Mouse (Mus musculus) adrenal gland, postnatal 25 days (tissue): ENCODE data around the gene Kat7. TPM values are rescaled to one million over a fixed set of nuclear protein-coding genes. Genes with fewer than 3 reads are reported as not detected.

Source experiments
- DNase-seq: peaks from one replicate; pipeline ENCODE4 v3.0.0; 2021; ENCODE audit warnings: mixed read lengths
- long read RNA-seq: library from polyadenylated mRNA; stranded (forward); transcript quantifications from one replicate; pipeline ENCODE4 v2.0.0, GENCODE M21; 2021
- total RNA-seq: library from RNA; stranded (reverse); gene quantifications from 2 replicates; pipeline ENCODE4 v1.2.3, GENCODE M21; 2021

Kat7 gene
- total RNA-seq: 51.7 and 58.0 TPM in 2 replicates
- long read RNA-seq, transcript Kat7-205 (15 exons, 3,560 nt): major isoform, 16 of 32 reads
- long read RNA-seq, partial matches to known transcripts: 5 of 32 reads
- long read RNA-seq, other reads (novel, unspliced or antisense): 9 of 32 reads

DNA sequence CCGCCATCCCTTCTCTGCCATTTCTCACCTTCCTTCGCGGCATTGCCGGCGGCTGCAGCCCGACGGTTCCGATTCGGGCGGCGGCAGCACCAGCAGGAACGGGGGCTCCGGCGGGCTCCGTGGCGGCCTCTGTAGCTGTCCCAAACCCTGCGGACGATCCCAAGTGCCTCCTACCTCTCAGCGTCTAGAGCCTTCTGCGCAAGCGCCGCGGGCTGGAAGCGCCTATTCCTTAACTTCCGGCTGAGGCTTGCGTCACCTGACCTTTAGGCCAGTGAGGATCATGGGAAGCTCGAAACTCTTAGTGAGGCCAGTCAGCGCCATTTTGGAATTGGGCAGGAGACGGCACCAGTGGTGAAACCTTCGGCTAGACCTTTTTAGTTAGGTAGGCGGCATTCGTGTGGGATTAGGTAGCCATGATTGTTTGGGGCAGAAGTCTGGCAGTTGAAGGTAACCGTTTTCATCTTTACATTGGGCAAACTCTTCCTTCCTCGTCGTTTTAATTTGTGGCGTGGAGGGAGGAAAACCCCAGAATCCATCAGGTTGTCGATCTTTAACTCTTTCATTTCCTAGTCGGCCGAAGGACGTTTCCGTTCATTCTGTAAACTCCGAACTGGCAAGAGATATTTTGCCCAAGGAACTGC is at the start of gene Kat7:
Gene Kat7 (minus strand): TSS at position 240 of the 641 bp plus-strand sequence.
- peak; percentile 94 for DNase-seq

DNA sequence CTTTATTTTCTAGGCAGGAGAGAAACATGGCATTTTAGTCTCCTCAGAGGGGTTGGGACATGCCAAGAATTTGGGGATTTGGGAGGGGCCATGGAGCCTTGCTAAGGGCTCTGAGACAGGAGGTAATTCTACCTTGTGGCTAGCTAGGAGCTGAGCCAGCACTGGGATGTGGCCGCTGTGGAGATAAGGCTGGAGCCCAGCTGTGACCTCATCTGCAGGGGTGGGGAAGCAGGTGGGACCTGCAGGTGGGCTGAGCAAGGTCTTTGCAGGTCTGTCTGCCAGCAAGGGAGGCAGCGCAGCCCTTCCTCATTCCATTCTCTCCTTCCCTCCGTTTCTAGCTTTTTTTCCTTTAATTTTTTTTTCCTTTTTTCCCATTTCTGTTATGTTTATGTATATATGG is 48.2 kb upstream of the Kat7 start:
- no peak for DNase-seq

DNA sequence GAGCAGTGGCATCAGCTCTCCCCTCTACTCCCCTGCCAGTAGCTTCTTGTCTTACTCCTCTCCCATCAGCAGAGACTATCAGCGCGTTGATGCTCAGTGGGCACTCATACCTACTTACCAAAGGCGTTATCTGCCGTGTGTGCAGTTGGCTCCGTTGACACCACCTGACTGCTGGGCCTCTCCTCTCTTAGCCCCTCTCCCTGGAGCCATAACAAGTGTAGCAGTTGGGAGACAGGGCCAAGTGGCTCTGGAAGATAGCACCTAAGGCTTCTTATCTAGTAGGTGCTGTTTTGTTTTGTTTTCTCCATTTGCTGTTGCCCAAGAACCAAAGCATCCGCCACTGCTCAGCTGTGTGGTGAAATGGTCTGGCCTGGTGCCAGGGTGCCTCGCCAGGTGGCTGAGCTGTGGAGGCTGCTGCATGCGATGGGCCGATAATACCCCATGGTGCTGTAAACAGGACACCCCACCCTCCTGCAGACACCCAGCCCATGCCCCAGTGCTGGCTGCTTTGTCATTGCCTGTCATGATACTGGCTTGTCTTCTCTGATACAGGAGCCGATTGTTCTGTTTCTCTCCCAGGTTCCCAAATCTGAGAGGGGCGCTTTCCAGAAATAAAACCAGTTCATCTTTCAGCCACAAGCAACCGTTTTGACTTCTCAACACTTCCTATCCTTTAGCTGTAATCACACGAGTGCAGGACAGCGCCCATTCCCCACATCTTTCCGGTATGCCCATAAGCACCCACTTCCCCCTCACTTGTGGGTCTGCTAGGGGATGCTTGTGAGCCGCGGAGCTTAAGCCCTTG is 46.6 kb upstream of the Kat7 start:
- peak; percentile 53 for DNase-seq

DNA sequence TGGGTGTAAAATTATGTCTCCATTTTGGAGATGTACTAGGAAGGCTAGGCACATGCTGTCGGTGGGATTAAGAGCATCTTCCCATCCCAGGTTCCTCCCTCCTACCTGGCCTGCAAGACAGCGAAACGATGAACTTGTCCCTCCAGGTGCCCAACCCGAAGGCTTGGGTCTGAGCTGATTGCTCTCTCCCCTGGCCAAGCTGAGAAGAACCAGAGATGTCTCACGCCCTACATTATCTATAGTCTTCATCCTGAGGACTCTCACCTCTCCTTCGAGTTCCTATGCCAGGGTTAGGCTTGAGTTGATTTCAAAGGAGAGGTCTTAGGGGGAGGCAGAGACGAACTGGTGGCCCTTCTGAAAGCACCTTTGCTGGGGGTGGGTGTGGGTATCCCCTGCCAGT is 46.0 kb upstream of the Kat7 start:
- DNase-seq: no peak

DNA sequence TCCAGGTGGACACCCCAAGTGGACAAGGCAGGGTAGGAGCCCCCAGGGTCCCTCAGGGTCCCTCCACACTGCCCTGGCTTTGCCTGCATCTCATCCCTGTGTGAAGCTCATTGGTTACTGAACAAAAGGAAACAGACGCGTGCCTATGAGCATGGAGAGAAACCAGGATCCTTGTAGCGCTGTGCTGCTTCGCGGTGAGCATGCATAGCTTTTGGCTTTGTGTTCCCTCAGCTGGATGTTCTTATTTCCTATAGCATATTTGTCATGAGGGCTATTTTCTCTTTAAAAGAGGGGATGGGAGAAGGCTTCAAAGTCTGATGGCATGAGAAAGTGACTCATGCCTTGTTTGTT is 45.6 kb upstream of the Kat7 start:
- DNase-seq: no peak

DNA sequence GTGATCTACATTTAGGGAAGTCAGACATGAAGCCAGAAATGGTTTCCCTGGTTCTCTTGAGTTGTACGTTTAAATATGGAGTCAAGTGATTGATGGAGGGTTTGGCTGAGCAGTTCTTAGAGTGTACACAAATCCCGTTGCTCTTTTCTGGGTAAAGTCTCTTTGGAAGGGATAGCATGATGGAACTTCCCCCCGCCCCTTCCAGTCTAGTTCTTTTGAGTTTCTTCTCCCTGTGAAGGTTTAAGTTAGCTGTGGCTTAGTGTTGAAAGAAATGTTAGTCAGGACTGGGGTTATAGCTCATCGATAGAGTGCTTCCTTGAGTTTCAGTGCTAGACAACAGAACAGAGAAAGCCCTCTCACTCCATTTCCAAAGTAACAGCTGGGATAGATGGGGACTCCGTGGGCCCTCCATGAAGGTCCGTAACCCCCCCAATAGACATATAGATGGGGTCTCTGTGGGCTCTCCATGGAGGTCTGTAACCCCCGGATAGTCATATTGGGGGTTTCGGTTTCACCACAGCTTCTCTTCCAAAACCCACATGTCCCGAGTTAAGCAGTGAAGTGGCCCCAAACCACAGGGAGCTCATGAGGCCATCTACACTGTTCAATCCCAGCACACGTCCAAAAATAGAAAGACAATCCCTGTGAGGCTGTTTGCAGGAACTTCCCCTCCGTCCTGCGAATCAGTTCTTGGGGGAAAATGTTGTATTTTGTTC is 45.1 kb upstream of the Kat7 start:
- DNase-seq: no peak

DNA sequence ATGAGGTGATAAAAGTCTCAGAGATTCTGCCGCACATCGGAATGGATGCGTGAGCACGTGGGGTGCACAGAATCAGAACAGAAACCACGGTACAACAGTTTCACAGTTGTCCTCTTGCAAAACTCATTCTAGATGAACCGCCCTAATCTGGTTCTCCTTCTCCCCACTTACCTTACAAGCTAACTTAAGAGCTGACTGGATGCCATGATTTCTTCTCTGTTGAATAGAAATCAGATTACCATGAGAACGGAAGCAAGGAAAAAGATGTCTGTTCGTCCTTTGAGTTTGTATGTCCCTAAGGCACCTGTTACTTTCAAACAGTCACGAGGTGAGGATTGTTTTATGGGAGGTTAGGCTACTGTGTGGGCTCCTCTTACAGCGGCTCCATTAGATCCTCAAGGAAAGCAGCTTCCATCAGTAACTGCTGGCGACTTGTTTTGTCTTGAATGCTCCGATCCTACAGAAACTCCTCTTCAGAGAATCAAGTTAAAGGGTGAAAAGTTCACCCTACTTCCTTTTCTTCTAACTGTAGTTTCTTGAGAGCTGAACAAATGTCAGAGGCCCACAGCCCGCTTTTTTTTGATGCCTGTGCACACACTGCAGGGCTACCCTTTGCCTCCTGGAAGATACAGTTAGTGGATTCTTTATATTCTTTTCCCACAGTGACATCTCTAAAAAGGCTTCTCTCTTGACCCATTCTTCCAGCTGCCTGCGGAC is 44.3 kb upstream of the Kat7 start:
- DNase-seq: no peak

DNA sequence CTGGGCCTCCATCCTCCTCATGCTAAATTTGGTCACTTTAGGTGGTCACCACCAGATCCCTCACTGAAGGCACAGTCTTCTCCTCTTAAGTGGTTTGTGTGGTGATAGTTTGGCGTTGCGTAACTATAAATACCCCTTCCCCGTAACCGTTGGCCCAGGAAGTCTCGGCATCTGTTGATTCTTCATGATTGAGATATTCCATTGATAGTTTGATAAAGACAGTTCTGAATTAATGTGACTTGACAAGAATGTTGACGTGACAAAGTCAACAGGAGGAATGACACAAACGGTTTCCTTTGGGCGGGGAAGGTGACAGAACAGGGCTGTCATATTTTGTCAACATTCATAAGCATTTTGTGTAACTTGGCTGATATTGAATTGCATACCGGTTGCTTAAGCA is 43.2 kb upstream of the Kat7 start:
- no peak for DNase-seq

DNA sequence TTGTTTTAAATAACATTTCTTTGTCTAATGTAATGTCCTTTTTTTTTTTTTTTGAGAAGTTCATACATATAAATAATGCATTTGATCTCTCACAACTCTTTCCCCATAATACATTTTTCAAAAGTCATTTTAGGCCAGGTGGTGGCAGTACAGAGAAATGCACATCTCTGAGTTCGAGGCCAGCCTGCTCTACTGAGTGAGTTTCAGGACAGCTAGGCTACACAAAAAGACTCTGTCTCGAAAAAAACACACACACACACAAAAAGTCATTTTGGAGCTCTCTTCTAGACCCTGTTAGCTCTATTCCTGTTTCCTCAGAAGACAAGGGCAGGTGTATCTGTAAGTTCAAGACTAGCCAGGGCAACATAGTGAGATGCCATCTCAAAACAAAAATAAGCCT is 42.6 kb upstream of the Kat7 start:
- no peak for DNase-seq

DNA sequence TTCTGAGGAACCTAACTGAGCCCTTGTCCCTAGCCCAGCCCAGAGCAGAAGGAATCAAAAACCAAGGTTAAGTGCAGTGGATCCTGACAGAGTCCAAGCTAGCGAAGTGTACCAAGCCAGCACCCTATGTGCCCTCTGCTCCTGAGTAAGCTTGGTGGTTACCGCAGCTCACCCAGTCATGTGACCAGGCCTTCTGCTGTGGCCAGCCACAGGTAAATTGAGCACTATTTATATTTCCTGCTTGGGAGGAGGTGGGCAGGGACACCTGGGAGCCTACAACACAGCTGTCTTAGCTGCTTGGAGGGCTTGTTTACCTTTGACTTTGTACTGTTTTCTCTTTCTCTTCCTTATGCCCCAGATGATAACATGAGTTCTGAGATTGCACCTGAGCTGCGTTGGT is 40.9 kb upstream of the Kat7 start:
- DNase-seq: no peak

DNA sequence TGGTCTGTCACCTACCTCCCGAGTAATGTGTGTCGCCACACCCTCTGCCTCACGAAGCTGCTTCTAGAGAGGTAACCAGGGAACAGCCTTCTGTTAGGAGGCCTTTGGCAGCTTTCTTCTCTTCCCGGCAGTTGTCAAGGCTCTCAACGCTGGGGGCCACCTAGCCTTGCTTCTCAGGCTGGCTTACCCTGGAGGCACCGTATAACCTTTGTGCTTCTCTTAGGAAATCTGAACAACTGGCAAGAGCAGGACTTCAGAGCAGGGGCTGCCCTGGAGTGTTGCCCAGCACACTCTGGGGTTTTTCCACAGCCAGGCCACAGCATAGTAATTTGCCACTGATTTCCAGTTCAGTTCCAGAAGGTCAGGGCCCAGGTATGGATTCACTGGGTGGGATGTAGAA is 40.2 kb upstream of the Kat7 start:
- DNase-seq: peak; percentile 47

DNA sequence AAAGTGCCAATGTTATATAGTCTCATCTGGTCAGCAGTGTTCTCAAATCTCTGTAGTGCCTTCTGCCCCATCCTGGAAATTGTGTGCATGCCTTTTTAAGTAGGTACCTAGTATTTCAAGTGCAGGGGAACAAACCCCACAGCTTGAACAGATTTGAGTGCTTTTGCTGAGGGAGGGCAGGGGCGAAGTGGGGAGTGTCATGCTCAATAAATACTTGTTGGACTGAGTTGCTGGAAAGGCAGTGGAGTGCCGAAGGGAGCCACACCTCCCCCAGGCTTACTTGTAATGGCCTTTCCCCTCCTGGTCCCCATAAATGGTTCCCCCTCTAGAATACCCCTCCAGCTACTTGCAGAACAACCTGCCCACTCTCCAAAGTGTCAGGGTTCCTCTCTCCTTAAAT is 34.1 kb upstream of the Kat7 start:
- no peak for DNase-seq

DNA sequence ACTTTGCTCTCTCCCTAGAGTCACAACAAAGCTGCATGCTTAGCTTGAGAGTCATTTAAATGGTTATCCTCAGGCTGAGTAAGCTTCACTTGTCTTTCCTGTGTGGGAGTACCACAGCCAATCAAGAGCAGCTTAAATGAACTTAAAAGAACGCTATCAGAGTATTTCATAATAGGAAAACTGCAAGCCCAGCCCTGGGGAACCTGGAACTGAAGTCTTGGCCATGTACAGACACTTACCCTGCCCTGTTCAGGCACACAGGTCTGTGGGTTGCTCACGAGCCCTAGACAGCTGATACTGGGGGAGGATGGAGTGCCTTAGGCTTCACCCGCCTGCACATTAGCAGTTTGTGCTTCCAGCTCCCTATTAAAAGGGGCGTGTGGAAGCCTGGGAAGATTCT is 33.1 kb upstream of the Kat7 start:
- no peak for DNase-seq

DNA sequence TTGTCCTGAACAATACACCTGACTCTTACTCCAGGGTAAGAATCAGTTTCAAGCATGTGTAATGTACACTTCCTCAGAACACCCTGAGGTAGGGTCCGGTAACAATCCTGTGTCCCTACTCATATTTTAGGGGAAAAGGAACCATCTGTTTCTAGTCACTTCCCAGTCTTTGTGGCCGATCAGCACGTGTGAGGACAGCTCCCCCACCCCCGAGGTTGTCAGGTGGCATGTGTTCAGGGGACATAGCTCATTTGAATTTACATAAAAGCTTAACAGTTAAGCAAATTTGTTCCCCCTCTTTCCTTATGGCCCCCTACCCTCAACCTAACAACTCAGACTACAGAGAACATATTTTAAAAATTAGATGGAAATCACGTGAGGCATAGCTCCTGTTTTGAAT is 30.6 kb upstream of the Kat7 start:
- DNase-seq: no peak

DNA sequence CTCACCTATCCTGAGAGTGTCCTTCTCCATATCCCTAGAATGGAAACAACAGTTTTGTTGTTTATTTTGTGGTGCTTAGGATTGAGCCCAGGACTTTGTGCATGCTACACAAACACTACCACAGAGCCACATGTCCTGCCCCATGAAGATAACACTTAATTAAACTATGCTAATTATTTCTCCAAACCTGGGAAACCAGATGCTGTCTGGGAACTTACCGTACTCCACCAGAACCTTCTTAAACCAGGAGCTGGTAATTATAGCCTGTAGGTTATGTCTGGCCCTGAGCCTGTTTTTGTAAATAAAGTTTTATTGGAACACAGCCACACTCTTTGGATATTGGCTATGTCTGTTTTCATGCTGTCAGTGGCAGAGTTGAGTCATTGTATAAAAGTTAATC is 30.2 kb upstream of the Kat7 start:
- no peak for DNase-seq

DNA sequence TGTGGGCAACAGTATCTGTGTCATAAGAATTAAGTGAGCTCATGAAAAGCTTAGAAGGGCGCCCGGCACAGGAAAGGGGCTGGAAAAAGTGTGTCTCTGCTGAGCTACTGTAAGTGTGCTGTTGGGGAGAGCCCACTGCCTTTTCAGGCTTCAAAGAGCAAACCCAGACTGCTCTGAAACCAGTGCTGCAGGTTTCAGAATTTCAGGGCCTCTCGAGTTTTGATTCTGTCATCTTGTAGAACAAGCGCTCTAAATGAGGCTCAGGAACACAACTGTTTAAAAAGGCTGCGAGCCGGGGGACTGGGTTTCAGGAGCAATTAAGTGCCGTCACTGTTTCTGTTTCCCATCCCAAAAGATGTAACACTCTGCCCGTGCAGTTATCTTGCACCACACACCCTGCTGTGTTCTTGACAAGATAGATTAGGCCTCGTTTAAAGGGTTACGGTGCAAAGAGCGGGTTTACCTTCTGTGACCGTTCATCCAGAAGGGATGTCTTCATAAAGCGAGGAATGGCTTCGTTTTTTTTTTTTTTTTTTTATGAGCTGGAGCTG is 29.5 kb upstream of the Kat7 start:
- DNase-seq: no peak

DNA sequence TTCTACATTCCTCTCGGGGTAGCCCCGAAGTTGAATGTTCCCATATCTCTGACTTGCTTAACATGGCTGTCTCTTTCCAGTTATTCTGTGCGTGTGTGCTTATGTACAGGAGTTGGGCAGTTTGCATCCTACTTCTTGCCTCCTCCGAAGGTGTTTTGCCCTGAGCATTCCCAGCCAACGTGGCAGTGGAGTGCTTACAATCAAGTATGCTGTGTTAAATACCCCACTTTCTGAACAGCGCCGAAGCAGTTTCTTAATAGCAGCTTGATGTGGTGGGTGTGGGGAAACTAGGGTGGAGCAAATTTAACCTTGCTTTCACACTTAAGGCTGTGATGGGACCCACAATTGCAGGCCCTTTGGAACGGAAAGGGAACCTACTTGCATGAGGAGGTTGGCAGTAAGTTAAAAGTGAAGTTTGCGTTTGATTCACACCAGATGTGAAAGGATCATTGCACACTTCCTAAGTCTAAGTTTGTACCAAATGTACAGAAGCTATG is 27.8 kb upstream of the Kat7 start:
- DNase-seq: no peak

DNA sequence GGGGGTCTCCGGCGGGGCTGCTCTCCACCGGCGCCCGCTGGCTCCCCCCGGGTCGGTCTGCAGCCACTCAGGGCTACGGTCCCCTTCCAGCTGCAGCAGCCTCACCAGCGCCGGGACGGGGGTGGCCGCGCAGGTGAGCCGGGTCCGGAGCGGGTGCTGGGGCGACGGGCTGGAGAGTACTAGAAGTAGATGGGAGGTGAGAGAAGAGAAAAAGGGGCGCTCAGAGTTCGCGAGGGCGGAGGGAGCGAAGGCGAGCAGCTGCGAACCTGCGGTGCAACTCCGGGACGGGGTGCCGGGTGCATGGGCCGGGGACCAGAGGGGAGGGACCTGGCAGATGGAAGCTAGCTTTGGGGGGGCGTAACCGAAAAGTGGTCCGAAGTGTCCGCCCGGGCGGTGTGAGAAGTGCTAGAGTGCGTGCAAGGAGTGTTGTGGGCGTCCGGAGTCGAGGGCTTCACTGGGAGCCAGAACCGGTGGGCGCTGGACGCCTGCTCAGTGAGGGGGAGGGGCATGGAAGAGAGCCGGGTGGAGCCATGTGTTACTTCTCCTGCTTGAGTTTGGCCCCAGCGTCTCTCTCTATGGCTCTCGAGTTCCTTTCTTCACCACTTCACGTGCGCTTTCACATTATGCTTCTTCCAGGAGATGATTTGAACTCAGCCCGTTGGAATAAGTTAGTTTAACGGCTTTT is 27.2 kb upstream of the Kat7 start:
- DNase-seq: peak; percentile 47

DNA sequence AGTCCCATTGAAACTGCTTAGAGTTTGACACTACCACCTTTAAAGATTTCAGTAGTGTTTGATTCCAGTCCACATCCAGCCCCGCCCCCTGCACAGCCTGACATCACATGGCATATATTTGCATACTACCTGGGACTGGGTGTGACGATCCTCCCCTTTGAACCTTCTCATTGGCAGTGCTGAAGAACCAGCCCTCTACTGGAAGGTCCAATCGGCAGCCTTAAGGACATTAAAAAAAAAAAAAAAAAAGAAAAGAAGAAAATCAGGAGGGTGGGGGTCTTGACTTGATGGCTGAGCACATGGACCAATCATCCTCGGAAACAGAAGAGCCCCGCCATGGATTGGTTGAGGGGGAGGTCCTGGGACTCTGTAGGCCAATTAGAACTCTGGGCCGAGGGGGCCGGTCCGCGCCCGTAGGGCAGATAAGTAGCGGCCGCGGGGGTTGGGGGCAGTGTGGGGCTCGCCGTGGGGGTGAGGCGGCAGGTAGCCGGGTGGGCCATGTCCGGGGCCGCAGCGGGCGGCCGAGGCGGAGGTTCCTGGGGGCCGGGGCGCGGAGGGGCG is 26.6 kb upstream of the Kat7 start, which contains the start of gene Fam117a:
Gene Fam117a (plus strand): TSS at position 451 of the 561 bp plus-strand sequence.
- peak; percentile 86 for DNase-seq

DNA sequence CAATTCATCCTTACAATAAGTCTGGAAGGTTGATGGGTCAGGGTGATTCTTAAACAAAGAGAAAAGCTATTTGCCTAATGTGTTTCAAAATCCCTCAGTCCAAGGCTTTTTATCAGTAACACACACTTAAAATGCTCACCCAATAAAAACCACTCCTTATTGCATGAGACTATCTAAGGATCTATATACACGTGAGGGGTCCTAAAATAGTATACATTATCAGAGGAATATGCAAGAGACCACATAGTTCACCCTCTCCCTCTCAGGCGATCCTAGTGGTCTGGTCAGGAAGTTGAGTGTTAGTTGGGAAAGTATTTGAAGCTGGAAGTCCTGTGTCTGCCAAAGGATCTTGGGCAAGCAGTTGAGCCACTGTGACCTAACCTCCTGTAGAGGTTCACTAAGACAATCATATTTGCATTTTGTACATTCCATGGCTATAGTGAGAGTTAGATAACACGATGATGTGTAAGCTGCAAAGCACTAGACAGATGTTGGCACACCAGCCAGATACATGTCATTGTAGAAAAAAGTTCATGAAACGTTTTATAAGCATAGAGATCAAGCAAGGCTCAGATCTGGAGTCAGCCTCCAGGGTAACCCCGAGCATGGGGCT is 24.5 kb upstream of the Kat7 start:
- no peak for DNase-seq

DNA sequence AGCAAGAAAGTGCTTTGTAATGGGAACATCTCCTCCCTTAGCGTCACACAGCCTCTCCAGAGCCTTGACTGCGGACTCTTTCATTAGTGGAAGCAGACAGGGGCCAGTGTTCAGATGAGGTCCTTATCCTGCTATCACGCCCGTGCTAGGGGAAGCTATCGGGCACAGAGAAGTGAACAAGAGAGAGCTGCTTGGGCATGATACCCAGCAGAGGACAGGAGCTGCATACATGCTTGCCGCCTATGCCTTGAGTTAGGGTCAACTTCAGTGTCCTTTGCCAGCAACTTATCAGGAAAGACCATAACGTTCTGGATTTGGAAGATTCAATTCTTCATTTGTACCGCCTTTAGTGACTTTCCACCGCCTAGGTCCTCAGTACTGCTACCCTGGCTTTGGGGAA is 23.8 kb upstream of the Kat7 start:
- DNase-seq: no peak
